Mouse (Mus musculus) kidney, postnatal 0 days (tissue): Measurements from ENCODE around the gene Srebf1. TPM values are rescaled to one million over a fixed set of nuclear protein-coding genes. Genes with fewer than 3 reads are reported as not detected.

ENCODE experiments used
- ATAC-seq: fragments of 200-750 bp; cut with Nextera tagmentation; replicated peaks from 2 replicates; pipeline ENCODE4 v1.8.0; 2017; ENCODE audit warnings: low read depth, moderate number of reproducible peaks, moderate TSS enrichment, moderate library complexity; ENCODE audit not compliant: low FRiP score
- DNase-seq: peaks from one replicate; pipeline ENCODE4 v3.0.0-alpha.2; 2016; ENCODE audit warnings: low spot score
- H3K27ac ChIP-seq: fragments of 300-500 bp; sonication (generic); 2 replicates; pipeline ENCODE4 v1.5.1; 2014; ENCODE audit warnings: mild to moderate bottlenecking
- H3K27me3 ChIP-seq: fragments of 300-500 bp; sonication (generic); 2 replicates; pipeline ENCODE4 v1.6.1; 2014; ENCODE audit warnings: low read length, mixed read lengths; ENCODE audit not compliant: insufficient read depth
- H3K36me3 ChIP-seq: fragments of 300-500 bp; sonication (generic); 2 replicates; pipeline ENCODE4 v1.6.1; 2014; ENCODE audit warnings: low read length, mixed read lengths; ENCODE audit not compliant: insufficient read depth
- H3K4me1 ChIP-seq: fragments of 300-500 bp; sonication (generic); replicated peaks from 2 replicates; pipeline ENCODE4 v1.6.1; 2014; ENCODE audit warnings: antibody characterized with exemption, low read length, mixed read lengths; ENCODE audit not compliant: insufficient read depth
- H3K4me2 ChIP-seq: fragments of 300-500 bp; sonication (generic); 2 replicates; pipeline ENCODE4 v1.6.1; 2014; ENCODE audit warnings: mild to moderate bottlenecking, low read length, moderate library complexity, mixed read lengths
- H3K4me3 ChIP-seq: fragments of 300-500 bp; sonication (generic); replicated peaks from 2 replicates; pipeline ENCODE4 v1.5.1; 2014; ENCODE audit warnings: low read depth, low read length
- H3K9ac ChIP-seq: fragments of 300-500 bp; sonication (generic); 2 replicates; pipeline ENCODE4 v1.6.1; 2014; ENCODE audit warnings: low read depth, low read length
- H3K9me3 ChIP-seq: fragments of 300-500 bp; sonication (generic); replicated peaks from 2 replicates; pipeline ENCODE4 v1.6.1; 2016; ENCODE audit warnings: low read length, inconsistent platforms, mixed read lengths
- CTCF ChIP-seq: IDR thresholded peaks from 2 replicates; pipeline ENCODE4 v1.5.1; 2016; ENCODE audit warnings: antibody characterized with exemption, low read depth, mild to moderate bottlenecking, moderate library complexity
- WGBS: fragments of 180-500 bp; shearing (Covaris S2); extraction: QIAGEN DNeasy Blood & Tissue Kit; methylation state at CpG from one replicate; pipeline ENCODE4 v1.1.7; 2014; 5-methylcytosine and 5-hydroxymethylcytosine counted together
- polyA plus RNA-seq: library from polyadenylated mRNA; unstranded; fragments of >200 nt; fragmentation: Nextera tagmentation; extraction: Ambion mirVana; gene quantifications from 2 replicates; pipeline ENCODE4 v1.2.1, GENCODE M21; 2015

Srebf1 gene
- polyA plus RNA-seq, 1 experiment from 2014 or later, result 50.6 TPM

GRCm38 (mm10) chr11:60182741-60183140 lies 39.6 kb downstream of the Srebf1 start:
- H3K27ac ChIP-seq, result no peak overlapping the region
- DNase-seq (no peak), ATAC-seq (no peak)
- peaks cover 26% of the 10 kb centered on the region for H3K36me3 ChIP-seq
- H3K4me3 ChIP-seq, result no peak overlapping the region
- TF ChIP-seq CTCF, result no peak
- H3K9ac ChIP-seq, result no peak overlapping the region
- no peaks in the 10 kb centered on the region for H3K27me3 ChIP-seq
- H3K9me3 ChIP-seq, result no peaks in the 10 kb centered on the region
- no peak overlapping the region for H3K4me2 ChIP-seq
- WGBS, result 57% methylated on average over 2 of the region's 2 CpGs
- peaks cover 30% of the 10 kb centered on the region for H3K4me1 ChIP-seq

- DNase-seq, result peak; percentile 43
- H3K4me2 ChIP-seq, result no peak overlapping the region
- WGBS, result 76% methylated on average over 12 of the region's 12 CpGs
Measured at GRCm38 (mm10) chr11:60182116-60182670, 40.2 kb downstream of the Srebf1 start.

GRCm38 (mm10) chr11:60178506-60178905 lies 43.9 kb downstream of the Srebf1 start:
- DNase-seq, result no peak
- Histone ChIP-seq H3K4me2 (no peak overlapping the region), H3K27ac (no peak overlapping the region), H3K9me3 (no peaks in the 10 kb centered on the region), H3K36me3 (0 out of 2 replicates have a peak, but pooled peaks cover 2% of the 10 kb centered on the region), H3K27me3 (no peaks in the 10 kb centered on the region), H3K4me3 (no peak overlapping the region), H3K9ac (no peak overlapping the region), H3K4me1 (peaks cover 45% of the 10 kb centered on the region)
- ATAC-seq, result no peak
- no peak for TF ChIP-seq CTCF

More at GRCm38 (mm10) chr11:60182116-60182670, 40.2 kb downstream of the Srebf1 start:
- peaks cover 35% of the 10 kb centered on the region for H3K4me1 ChIP-seq
- TF ChIP-seq CTCF, result no peak
- ATAC-seq, result no peak
- H3K27ac ChIP-seq, result no peak overlapping the region
- H3K4me3 ChIP-seq, result no peak overlapping the region
- H3K9me3 ChIP-seq, result no peaks in the 10 kb centered on the region
- no peak overlapping the region for H3K9ac ChIP-seq
- H3K36me3 ChIP-seq, result peaks cover 23% of the 10 kb centered on the region
- no peaks in the 10 kb centered on the region for H3K27me3 ChIP-seq

DNA sequence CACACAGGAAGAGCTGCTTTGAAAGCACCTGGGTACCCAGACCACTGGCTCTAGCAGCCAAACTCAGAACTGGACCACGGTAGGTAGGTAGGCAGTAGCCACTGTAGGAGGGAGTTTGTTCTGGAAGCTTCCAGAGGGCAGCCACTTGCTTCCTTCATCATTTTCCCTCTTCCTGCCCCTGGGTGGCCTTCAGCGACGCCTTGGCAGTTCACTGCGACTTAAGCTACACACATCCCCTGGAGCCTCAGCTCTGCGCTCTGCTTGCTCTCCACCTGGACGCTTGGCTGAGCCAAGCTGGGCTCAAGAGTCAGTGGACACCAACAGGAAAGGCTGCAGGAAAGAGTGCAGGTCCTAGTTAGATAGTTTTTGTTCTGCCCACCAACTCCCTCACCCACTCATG lies 44.4 kb downstream of the Srebf1 start:
- no peak overlapping the region for H3K9ac ChIP-seq
- no peaks in the 10 kb centered on the region for H3K9me3 ChIP-seq
- peaks cover 49% of the 10 kb centered on the region for H3K4me1 ChIP-seq
- no peak for TF ChIP-seq CTCF
- 0 out of 2 replicates have a peak overlapping the region, but pooled peaks have one; percentile 85 for H3K27ac ChIP-seq
- ATAC-seq (no peak), DNase-seq (no peak)
- no peak overlapping the region for H3K4me2 ChIP-seq
- 25% methylated on average over 6 of the region's 6 CpGs for WGBS
- H3K36me3 ChIP-seq, result 0 out of 2 replicates have a peak, but pooled peaks cover 2% of the 10 kb centered on the region
- no peaks in the 10 kb centered on the region for H3K27me3 ChIP-seq
- no peak overlapping the region for H3K4me3 ChIP-seq

DNA sequence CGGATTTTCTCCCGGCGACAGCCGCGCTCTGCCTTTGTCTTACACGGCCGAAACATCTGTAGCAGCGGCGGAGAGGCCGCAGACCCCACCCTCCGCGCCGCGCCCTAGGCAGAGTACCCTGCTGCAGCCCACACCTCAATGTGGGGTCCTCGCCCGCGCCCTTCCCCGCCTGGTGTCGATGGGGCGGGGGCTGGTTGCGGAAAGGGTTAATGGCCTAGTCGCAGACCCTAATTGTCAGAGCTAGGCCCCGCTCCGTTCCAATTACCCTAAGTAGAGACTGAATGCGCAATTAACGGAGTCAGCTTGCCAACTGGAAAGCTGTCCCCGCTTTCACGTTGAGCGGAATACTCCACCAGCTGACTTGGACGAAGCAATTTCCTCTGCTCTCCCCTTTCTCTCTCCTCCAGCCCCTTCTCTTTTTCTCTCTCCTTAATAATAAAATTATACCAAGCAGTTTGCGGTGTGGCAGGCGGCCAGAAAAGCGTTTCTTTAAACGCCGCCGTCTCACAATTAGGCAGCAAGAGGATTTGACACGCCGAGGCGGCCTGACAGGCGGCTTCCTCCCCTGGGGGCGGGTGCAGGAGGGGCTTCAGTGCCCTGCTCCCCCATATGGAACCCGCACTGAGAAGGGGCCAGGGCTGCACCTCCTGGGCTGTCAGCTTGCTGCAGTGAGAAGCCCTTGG lies 45.3 kb downstream of the Srebf1 start:
- Histone ChIP-seq H3K9me3 (no peaks in the 10 kb centered on the region), H3K4me2 (peak overlapping the region; percentile 100), H3K9ac (peak overlapping the region; percentile 74), H3K27me3 (no peaks in the 10 kb centered on the region), H3K36me3 (0 out of 2 replicates have a peak, but pooled peaks cover 2% of the 10 kb centered on the region), H3K4me1 (peaks cover 43% of the 10 kb centered on the region), H3K4me3 (peak overlapping the region; percentile 67), H3K27ac (peak overlapping the region; percentile 85)
- no peak for TF ChIP-seq CTCF
- peak; percentile 17 for ATAC-seq
- peak; percentile 78 for DNase-seq
- WGBS, result 4% methylated on average over 42 of the region's 42 CpGs

DNA sequence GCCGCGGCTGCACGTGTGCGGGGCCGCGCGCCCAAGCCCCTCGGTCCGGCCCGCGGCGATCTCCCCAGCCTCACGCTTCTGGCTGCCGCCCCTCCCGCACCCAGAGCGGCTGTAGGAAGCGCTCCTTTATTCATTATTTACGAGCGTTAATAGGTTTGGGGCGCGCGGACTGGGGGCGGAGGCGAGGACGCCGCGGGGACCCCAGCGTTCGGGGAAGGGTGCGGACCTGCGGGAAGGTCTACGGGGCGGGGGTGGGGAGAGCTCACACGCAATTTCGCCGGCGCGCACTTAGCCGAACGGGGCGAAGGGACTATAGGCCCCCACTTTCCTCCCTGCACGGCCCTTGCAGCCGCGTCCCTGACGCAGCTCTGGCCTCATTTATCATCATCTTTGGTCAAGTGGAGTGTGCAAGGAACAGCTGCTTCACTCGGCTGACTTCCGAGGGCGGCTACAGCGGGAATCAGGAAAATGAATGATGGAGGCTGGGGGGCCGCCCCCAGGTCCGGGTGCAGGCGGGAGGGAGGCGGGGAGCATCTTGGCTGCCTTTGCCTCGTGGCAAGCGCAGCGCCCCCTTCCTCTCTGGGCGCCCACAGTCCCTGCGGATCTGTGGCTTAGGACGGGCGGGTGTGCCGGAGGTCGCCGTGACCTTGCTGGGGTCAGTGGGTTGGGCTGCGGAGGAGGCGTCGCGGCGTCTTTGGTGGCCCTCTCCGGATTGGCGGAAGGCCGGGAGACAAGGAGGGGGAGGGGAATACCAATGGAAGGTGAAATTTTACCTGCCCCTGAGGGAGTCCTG lies 46.0 kb downstream of the Srebf1 start:
- H3K9ac ChIP-seq, result peak overlapping the region; percentile 74
- H3K27me3 ChIP-seq, result no peaks in the 10 kb centered on the region
- DNase-seq, result peak; percentile 80
- H3K27ac ChIP-seq, result peak overlapping the region; percentile 85
- peak; percentile 48 for TF ChIP-seq CTCF
- peak overlapping the region; percentile 67 for H3K4me3 ChIP-seq
- peak overlapping the region; percentile 100 for H3K4me2 ChIP-seq
- no peaks in the 10 kb centered on the region for H3K9me3 ChIP-seq
- WGBS, result 2% methylated on average over 71 of the region's 71 CpGs
- peak; percentile 27 for ATAC-seq
- 0 out of 2 replicates have a peak, but pooled peaks cover 2% of the 10 kb centered on the region for H3K36me3 ChIP-seq
- peaks cover 40% of the 10 kb centered on the region for H3K4me1 ChIP-seq
